Mouse (Mus musculus): ENCODE measurements at regions not wholly inside any gene's neighbourhood (a gene's known extent, or its start where the extent isn't known, plus 50 kb on each side); places are given as distances from the start of the nearest gene placed in this dataset.

DNA sequence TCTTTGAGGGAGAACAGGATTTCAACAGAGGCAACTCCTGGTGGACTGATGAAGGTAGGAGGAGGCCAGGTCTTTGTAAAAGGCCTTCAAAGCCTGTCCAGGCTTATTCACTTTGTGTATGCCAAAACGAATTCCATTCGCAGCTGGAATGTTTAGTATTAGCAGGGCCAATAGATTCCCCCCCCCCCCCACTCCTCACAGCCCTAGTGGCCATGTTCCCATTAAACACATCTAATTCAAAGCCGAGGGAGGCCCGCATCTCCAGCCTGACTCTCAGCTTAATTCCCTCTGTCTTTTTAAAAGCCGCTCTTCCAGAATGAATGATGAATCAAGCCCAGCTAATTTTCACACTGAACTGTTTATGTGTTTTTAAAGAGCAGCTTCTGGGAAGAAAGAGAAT, 205.5 kb downstream of the Etnk1 start:
- Histone ChIP-seq H3K4me1 (ENCODE audit: control insufficient read depth in 1 of 2, insufficient read depth in 2 of 2) (no peaks in the 10 kb centered on the region), H3K36me3 (replicated peaks in 1 of 2; ENCODE audit: control insufficient read depth in 1 of 2, insufficient read depth in 1 of 2, low read length in 1 of 2) (no peaks in the 10 kb centered on the region), H3K4me2 (ENCODE audit: insufficient read depth, low read depth, poor library complexity, severe bottlenecking) (no peak overlapping the region), H3K79me2 (replicated peaks; ENCODE audit: control insufficient read depth, extremely low read depth, insufficient read depth, poor library complexity, severe bottlenecking) (no peaks in the 10 kb centered on the region), H3K9me3 (replicated peaks; ENCODE audit: low read length) (no peaks in the 10 kb centered on the region), H3K4me3 (replicated peaks in 1 of 3; ENCODE audit: low read depth in 2 of 3, low read length in 2 of 3, poor library complexity in 1 of 3) (no peak overlapping the region), H3K9ac (ENCODE audit: insufficient read depth, low read depth) (no peak overlapping the region), H3K27ac (ENCODE audit: insufficient read depth, low read depth) (no peak overlapping the region), H3K27me3 (replicated peaks) (no peaks in the 10 kb centered on the region)
- DNase-seq (ENCODE audit: extremely low read depth) = no peak
- no peak for TF ChIP-seq EP300 (IDR thresholded peaks at IDR 0.05; ENCODE audit: low read length)
- no peak for TF ChIP-seq CTCF (conservative IDR thresholded peaks at IDR 0.05 in 1 of 2, IDR thresholded peaks at IDR 0.05 in 1 of 2; ENCODE audit: low read depth in 2 of 2, low read length in 2 of 2)
- TF ChIP-seq MAX (IDR thresholded peaks at IDR 0.05; ENCODE audit: low read length) = no peak
- no peak for TF ChIP-seq IRF4 (IDR thresholded peaks at IDR 0.05; ENCODE audit: low read depth, low read length)
- dilution Hi-C loops (cut with MboI; ENCODE audit: extremely low pct_ligation_motif_present, extremely low pct_unique_long_range_greater_than_20kb, low sequenced_read_pairs) (no loop called here), in situ Hi-C loops (cut with MboI; ENCODE audit: low pct_ligation_motif_present, low pct_unique_long_range_greater_than_20kb, low sequenced_read_pairs) (no loop called here)

DNA sequence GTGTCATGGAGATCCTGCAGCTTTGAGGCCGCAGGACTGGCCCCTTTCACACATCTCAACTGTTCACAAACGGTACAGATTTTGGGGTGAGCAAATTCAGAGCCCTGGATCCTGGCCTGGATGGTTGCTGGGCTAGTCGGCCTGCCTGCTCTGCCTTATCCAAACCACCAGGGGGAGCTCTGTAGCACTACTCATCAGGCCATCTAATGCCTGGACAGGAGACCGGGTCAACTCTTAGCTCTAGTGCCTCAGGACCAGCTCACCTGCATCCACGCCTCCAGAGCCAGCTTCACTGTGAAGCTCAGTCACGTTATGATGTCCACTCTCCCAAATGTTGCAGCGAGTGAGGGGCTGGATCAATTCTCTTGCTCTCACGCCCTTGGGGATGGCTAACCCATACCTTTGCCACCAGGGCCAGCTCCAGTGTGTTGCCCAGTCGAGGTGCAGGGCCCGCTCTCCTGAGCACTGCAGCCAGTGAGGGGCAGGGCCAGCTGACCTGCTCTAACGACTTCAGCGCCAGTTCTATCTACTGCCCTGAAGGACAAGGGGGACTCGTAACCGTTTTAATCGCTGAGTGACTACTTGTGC, 206.8 kb downstream of the Etnk1 start:
- TF ChIP-seq SMC3 (IDR thresholded peaks at IDR 0.05; ENCODE audit: low read depth, low read length) (peak; percentile 60), RAD21 (IDR thresholded peaks at IDR 0.05; ENCODE audit: low read depth, low read length) (peak; percentile 55), CTCF (conservative IDR thresholded peaks at IDR 0.05 in 1 of 2, IDR thresholded peaks at IDR 0.05 in 1 of 2; ENCODE audit: low read depth in 2 of 2, low read length in 2 of 2) (peak; percentile 66 to 74), USF1 (IDR thresholded peaks at IDR 0.05; ENCODE audit: low read depth, low read length) (no peak)
- H3K36me3 ChIP-seq (replicated peaks in 1 of 2; ENCODE audit: control insufficient read depth in 1 of 2, insufficient read depth in 1 of 2, low read length in 1 of 2) = no peaks in the 10 kb centered on the region
- dilution Hi-C loops (cut with MboI; ENCODE audit: extremely low pct_ligation_motif_present, extremely low pct_unique_long_range_greater_than_20kb, low sequenced_read_pairs) (no loop called here), in situ Hi-C loops (cut with MboI; ENCODE audit: low pct_ligation_motif_present, low pct_unique_long_range_greater_than_20kb, low sequenced_read_pairs) (no loop called here)
- no peaks in the 10 kb centered on the region for H3K9me3 ChIP-seq (replicated peaks; ENCODE audit: low read length)
- H3K4me2 ChIP-seq (ENCODE audit: insufficient read depth, low read depth, poor library complexity, severe bottlenecking) = no peak overlapping the region
- H3K9ac ChIP-seq (ENCODE audit: insufficient read depth, low read depth) = no peak overlapping the region
- no peaks in the 10 kb centered on the region for H3K27me3 ChIP-seq (replicated peaks)
- H3K79me2 ChIP-seq (replicated peaks; ENCODE audit: control insufficient read depth, extremely low read depth, insufficient read depth, poor library complexity, severe bottlenecking) = no peaks in the 10 kb centered on the region
- peak; percentile 60 for DNase-seq (ENCODE audit: extremely low read depth)
- H3K4me3 ChIP-seq (replicated peaks in 1 of 3; ENCODE audit: low read depth in 2 of 3, low read length in 2 of 3, poor library complexity in 1 of 3) = no peak overlapping the region
- no peaks in the 10 kb centered on the region for H3K4me1 ChIP-seq (ENCODE audit: control insufficient read depth in 1 of 2, insufficient read depth in 2 of 2)
- no peak overlapping the region for H3K27ac ChIP-seq (ENCODE audit: insufficient read depth, low read depth)

DNA sequence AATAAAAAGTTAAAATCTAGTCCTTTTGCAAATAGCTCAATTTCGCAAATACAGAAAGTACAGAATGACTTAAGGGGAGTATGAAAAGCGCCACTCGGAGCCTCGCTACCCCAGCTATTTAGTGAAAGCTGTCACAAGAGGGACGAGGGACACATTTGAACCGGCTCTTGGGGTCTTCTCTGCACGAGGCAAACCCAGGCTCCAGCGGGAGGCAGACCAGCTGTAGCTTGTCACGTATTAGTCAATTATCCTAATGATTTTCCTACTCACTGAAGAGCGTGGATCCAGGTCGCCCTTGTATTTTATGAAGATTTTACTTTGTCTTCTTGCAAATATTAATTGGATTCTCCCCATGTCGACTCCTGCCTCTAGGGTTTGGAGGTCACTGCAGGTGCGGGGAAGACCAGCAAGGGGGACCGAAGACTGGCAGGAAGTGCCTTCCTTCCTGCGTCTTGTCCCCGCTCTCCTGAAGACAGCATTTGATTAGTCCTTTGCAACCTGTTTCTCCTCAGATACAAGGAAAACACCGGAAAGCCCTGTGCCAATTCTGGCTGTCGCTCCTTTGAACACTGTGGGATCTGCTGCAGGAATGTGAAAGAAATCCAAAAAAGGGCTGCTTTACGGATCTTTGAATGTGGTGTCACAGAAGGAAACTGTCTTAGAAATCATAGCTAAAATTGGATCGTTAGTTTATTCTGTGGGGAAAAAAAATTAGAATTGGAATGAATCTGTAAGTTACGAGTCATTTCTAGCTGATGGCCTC, 209.1 kb downstream of the Etnk1 start:
- TF ChIP-seq POLR2A (IDR thresholded peaks at IDR 0.05; ENCODE audit: low read depth, low read length) (no peak), ETS1 (conservative IDR thresholded peaks at IDR 0.05; ENCODE audit: low read depth, low read length) (no peak), NRF1 (IDR thresholded peaks at IDR 0.05; ENCODE audit: low read depth, low read length) (no peak), POLR2AphosphoS2 (IDR thresholded peaks at IDR 0.05; ENCODE audit: low read depth, low read length) (no peak), HCFC1 (IDR thresholded peaks at IDR 0.05; ENCODE audit: low read depth, low read length) (no peak), PAX5 (IDR thresholded peaks at IDR 0.05; ENCODE audit: low read length) (no peak), ZC3H11A (IDR thresholded peaks at IDR 0.05; ENCODE audit: low read depth, low read length) (no peak), RCOR1 (conservative IDR thresholded peaks at IDR 0.05; ENCODE audit: low read depth, low read length) (no peak)
- Histone ChIP-seq H3K4me2 (ENCODE audit: insufficient read depth, low read depth, poor library complexity, severe bottlenecking) (no peak overlapping the region), H3K4me3 (replicated peaks in 1 of 3; ENCODE audit: low read depth in 2 of 3, low read length in 2 of 3, poor library complexity in 1 of 3) (no peak overlapping the region), H3K27ac (ENCODE audit: insufficient read depth, low read depth) (no peak overlapping the region), H3K79me2 (replicated peaks; ENCODE audit: control insufficient read depth, extremely low read depth, insufficient read depth, poor library complexity, severe bottlenecking) (no peaks in the 10 kb centered on the region), H3K27me3 (replicated peaks) (no peaks in the 10 kb centered on the region), H3K36me3 (replicated peaks in 1 of 2; ENCODE audit: control insufficient read depth in 1 of 2, insufficient read depth in 1 of 2, low read length in 1 of 2) (no peaks in the 10 kb centered on the region), H3K4me1 (ENCODE audit: control insufficient read depth in 1 of 2, insufficient read depth in 2 of 2) (no peaks in the 10 kb centered on the region), H3K9ac (ENCODE audit: insufficient read depth, low read depth) (no peak overlapping the region), H3K9me3 (replicated peaks; ENCODE audit: low read length) (no peaks in the 10 kb centered on the region)
- no peak for DNase-seq (ENCODE audit: extremely low read depth)
- dilution Hi-C loops (cut with MboI; ENCODE audit: extremely low pct_ligation_motif_present, extremely low pct_unique_long_range_greater_than_20kb, low sequenced_read_pairs) (no loop called here), in situ Hi-C loops (cut with MboI; ENCODE audit: low pct_ligation_motif_present, low pct_unique_long_range_greater_than_20kb, low sequenced_read_pairs) (no loop called here)

All from CH12.LX (cell line).